Mouse (Mus musculus): ENCODE measurements at regions not wholly inside any gene's neighbourhood (a gene's known extent, or its start where the extent isn't known, plus 50 kb on each side); places are given as distances from the start of the nearest gene placed in this dataset.

DNA sequence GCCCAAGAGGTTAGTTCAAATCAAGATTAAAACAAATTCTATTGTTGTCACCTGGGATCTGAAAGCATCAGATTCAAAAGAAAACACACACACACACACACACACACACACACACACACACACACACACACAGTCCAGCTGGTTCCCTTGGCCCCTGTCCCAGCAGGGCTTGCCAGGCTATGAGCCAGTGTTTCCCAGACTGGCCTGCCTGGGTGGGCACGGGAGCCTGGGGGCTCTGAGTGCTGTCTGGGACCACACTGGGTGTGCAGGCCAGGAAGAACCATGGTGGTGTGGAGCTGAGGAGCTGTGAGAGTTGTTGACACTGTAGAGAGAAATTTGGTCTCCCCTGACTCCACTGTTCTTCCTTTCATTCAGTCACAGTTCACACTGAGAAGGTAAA, 110.1 kb downstream of the Dad1 start:
- TF ChIP-seq CTCF (IDR thresholded peaks at IDR 0.05; ENCODE audit: borderline replicate concordance, insufficient read depth, low read length): no peak
- no peak for TF ChIP-seq POLR2A (IDR thresholded peaks at IDR 0.05; ENCODE audit: low read depth, low read length)
